Mouse (Mus musculus) mesoderm, embryonic 11.5 days (tissue): ENCODE measurements around the gene Cldn10.

Experiments
- DNase-seq: peaks from one replicate; pipeline ENCODE4 v3.0.0-alpha.2; 2012; ENCODE audit warnings: low read depth, low spot score

Gene Cldn10

DNA sequence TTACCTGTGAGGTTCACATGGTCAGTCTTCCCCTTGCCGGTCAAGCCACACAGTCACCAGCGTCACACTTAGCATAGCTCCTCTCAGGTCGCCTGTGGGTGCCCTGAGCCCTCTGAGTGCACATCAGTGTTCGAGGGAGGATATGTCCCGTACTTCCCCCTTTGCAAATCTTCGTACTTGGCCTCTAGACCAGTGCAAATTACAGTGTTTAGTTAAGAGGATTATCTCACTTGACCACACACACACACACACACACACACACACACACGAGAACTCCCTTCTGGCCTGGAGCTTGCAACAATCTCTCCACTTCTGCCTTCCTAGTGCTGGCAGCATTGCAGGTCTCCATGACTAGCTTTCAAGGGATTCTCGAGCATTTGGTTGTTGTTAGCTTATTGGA is 38.6 kb downstream of the Cldn10 start:
- no peak for DNase-seq

DNA sequence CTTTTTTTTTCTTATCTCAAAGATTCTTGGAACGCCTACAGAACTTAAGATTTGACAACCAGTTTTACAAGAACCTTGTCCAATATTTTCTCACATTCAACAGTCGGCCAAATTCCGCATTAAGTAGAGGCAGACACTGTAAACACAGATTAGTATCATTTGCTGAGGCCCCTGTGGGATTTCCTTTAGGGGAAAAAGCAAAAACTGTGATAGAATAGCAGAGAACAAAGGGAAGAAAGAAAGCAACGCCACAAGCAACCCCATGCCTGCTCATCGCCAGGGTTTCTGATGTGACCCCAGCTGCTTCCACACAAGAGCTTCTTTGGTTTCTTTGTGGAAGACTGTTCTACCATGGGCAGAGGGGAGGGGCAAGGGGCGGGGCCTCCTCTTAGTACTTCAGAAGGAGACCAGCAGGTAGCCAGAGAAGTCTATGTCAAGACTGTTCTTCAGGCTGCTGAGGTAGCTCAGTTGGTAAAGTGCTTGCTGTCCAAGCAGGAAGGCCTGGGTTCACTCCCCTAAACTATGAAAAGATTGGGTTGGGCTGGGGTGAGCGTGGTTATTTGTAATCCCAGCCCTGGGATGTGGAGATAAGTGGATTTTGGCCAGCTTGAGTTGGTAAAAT is 39.7 kb downstream of the Cldn10 start:
- peak; percentile 34 for DNase-seq

GRCm38 (mm10) chr14:118829331-118830095 is 41.8 kb downstream of the Cldn10 start:
- DNase-seq: no peak

DNA sequence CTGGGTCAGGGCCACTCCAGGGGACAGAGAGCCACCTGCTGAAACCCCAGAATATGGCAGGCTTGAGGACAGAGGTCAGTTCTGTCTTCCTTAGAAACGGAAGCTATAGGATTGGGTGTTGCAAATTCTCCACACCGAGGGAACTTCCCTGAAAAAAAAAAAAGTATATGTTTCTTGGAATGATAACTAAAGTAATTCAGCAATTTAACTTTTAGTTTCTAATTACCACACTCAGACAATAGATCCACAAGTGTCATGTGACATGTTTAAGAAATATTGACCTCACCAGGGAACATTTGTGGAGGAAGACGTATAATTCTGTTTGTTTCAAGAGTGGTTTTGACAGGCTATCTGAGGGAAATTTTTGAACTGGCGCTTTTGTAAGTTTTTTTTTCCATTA is 43.9 kb downstream of the Cldn10 start:
- no peak for DNase-seq

- DNase-seq: no peak
Observed at GRCm38 (mm10) chr14:118833241-118833640, 45.5 kb downstream of the Cldn10 start.

DNA sequence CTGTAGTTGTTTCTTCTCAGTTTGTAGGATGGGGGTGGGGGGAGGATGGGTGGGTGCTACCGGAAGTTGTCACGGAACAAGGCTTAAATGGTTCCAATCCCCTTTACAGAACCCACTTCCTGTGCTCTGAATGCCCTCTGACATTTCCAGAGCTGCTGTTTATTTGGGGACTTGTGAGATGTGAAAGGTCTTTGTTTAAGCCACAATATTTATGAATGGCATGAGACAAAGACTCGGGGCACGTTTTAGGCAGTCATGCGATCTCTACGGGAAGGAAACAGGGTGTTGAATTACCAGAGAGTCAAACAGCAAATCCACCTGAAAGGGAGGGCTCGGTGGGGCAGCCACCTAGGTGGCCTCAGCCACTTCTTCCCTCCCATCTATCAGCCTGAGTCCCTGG is 46.6 kb downstream of the Cldn10 start:
- peak; percentile 23 for DNase-seq

DNA sequence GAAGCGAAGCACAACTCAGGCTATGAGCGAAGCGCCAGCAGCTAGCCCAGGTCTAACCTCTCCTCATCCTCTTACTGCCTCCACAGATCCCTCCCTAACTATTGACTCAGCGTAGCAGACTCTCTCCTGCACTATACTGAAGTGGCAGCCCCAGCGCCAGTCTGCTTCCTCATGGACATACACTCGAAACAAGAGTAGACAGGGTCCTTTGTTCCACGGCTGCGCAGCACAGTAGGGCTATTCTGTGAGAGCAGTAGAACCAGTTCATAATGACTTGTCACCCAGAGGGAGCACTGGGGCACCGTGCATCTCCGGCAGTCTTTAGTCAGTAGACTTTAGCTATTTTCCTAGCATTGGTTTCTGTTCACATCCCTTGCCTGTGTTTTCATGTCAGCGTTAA is 48.4 kb downstream of the Cldn10 start:
- no peak for DNase-seq

DNA sequence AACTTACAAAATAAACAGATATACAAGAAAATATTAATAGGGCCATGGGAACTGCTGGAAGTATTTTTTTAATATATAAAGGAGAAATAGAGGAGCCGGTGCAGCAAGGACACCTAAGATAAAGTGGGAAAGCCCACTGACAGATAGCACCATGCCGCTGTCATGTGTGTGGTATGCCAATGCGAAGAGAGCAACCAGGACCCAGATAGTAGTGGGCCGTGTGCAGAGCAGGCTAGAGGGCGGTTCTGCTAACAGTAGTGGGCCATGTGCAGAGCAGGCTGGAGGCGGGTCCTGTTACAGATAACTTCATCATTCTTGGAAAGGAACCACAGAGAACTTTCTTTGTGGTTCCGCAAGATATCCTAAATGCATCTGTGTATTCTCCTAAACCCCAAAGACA is 49.0 kb downstream of the Cldn10 start:
- DNase-seq: no peak

DNA sequence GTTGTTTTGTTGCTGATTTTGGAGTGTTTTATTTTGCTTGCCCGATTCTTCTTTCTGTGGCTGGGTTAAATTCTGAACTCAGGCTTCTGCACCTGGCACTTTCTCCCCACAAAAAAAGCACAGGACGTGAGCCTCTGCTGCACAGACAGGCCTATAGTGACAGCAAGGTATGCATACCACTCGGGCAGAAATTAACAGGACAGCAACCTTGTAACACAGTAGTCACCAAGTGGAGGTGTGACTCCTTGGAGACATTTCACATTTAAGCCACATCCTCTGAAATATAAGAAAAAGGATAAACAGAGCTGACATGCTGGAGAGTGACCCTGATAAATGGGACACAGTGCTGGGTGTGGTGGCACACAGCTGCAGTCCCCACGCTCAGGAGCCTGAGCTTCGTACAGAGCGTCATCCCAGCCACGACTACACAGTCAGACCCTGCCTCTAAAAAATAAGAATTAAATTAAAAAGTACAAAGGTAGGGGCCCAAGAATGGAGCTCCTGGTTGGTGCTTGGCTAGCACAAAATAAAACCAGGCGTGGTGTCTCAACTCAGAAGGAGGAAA is 50.9 kb downstream of the Cldn10 start:
- no peak for DNase-seq

- no peak for DNase-seq
Observed at GRCm38 (mm10) chr14:118839416-118839815, 51.7 kb downstream of the Cldn10 start.

DNA sequence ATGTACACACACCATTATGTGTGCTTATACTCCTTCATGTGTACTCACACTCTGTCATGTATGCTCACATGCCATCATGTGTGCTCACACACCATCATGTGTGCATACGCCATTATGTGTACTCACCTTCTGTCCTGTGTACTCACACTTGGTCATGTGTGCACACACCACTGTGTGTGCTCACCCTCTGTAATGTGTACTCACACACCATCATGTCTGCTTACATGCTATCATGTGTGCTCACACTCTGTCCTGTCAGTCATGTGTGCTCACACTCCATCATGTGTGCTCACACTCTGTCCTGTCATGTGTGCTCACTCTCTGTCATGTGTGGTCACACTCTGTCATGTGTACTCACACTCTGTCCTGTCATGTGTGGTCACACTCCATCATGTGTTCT is 52.3 kb downstream of the Cldn10 start:
- DNase-seq: no peak

GRCm38 (mm10) chr14:118842353-118842752 is 54.6 kb downstream of the Cldn10 start:
- DNase-seq: no peak

DNA sequence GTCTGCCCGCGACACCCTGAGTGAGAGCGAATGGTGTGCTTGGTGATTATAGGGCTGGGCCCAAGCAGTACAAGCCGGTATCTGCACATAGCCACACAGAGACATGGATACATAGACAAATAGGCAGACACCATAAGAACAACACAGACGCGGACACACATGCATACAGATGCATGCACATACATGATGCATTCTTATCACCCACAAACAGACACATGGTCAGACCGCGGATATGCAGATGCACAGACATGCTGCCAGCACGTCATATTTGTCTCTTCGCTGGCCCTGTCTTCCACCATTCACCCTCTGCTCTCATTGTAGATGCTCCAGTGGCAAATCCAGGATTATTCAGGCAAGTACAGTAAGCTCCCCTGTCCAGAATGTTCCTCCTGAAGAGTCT is 59.1 kb downstream of the Cldn10 start:
- DNase-seq: no peak

DNA sequence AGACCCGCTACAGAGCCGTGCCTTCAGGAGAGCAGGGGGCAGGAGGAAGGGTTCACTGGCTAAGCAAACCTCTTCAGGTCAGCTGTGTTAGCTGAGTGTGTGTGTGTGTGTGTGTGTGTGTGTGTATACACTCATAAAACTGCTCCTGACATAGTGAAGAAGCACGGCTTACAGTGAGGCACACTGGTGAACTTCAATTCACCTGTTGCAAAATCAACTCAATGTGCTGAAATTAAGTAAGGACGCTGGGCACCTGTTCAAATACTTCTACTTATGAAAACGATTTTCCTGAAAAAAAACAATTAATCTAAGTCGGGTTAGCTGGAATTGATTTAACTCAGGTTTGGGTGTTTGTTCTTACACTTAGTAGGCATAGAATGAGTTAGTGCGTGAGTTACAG is 60.5 kb downstream of the Cldn10 start:
- no peak for DNase-seq

GRCm38 (mm10) chr14:118850011-118850695 is 62.4 kb downstream of the Cldn10 start:
- no peak for DNase-seq

DNA sequence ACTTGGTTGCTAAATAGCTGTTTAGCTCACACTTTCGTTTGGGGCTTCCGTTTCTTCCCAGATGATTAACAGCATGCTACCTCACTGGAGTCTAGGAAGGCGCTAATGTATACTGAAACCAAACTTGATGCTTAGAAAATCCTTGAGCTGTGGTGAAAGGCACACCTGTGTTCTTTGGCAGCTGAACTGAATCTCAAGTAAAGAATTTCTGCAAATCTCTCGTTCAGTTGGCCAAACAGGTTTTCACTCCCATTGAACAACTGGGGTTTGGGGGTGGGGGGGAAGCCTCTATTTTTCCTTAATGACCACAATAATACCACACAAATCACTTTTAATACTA is 63.0 kb downstream of the Cldn10 start:
- DNase-seq: no peak

DNA sequence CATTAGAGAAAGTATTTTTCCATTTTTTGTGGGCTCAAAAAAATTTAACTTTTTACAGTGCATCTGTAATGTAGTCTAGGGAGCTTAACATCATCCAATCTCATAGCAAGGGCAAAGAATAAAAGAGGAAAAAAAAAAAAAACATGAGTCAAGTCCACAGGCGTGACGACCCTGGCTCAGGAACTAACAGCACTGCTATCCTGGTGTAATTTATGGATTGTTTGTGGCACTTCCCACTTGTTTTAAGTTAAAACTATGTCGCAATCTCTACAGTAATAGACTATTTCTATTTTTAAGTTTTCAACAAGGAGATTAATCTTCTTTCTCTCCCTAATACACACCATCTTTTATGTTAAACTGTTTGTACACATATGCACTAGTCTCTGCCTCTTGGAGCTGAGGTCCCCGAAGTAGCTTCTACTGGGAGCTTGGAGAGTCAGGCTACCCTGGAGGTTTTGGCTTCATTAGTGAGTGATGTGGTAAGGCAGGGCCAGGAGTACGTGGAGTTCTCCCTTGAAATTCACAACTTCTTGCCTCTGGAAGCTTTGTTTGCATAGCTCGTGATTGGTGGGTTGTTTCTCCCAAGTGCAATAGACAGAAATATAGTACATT is 63.9 kb downstream of the Cldn10 start:
- no peak for DNase-seq

- DNase-seq: peak; percentile 66
Observed at GRCm38 (mm10) chr14:118854371-118855114, 66.8 kb downstream of the Cldn10 start.

DNA sequence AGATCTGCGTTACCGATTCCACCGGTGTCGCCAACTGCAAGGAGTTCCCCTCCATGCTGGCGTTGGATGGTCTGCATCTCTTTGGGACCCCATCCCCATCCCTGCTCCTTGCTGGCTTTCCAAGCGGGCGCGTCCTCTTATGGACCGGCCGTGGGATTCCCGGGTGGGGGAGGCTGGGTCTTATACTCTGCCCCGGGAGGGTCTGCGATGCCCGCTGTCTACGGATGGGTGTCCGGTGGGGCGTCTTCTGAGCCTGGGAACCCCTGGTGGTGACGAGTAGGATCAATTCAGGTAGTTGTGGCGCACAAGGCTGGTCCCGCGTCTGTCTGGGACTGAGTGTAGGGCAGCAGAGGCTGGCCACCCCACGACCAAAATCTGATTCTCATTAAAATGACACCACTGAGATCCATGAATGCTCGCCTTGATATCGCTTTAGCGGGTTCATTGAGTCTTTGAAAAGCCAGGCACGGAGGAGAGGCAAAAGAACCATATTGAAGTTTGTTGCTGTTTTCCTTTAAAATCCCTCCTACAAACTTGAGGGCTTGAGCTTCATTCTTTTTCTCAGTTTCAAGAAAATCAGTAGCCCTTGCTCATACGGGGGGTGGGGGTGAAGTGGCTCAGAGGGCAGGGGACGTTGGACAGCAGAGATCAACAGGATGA is 67.6 kb downstream of the Cldn10 start:
- peak; percentile 49 for DNase-seq

DNA sequence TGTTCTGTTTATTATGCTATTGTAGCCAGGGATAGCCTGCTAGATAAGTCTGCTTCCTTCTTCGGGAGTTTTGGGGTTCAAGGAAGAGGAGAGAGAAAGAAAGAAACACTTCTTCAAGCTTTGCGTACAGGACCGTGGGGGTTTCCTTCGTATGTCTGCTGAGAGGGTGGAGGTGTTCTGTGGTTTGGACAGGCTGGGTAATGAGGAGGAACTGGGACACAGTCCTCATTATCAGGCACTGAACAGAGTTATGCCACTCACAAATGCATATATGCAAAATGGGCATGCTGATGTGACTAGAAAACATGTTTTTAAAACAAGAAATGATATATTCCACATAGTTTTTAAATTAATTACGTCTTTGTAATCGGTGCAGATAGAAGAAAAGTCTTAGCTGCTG is 68.9 kb downstream of the Cldn10 start:
- DNase-seq: no peak

DNA sequence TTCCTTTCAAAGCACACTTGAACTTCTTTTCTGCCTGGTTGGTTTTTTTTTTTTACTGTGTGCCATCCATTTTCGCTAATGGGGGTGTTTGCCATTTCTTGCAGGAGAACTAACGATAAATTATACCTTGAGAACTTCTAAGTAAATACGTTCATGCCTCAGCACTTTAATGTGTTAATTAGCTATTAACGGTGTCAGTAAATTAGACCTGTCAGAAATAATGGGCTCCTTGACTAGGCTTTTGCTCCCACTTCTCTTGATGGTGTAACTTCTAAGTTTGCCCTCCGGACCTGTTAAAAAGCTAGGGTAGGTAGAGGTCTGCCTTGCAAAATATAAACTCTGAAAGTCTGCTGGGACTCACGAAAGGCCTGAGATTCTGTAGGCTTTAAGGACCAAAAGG is 70.6 kb downstream of the Cldn10 start:
- DNase-seq: no peak
